Mouse (Mus musculus) hindbrain, embryonic 15.5 days (tissue): ENCODE measurements around the gene Stk40. TPM values are rescaled to one million over a fixed set of nuclear protein-coding genes. Genes with fewer than 3 reads are reported as not detected.

Experiments
- ATAC-seq: fragments of 200-750 bp; cut with Nextera tagmentation; 2 replicates; pipeline ENCODE4 v1.8.0; 2017; ENCODE audit warnings: low read depth, moderate number of reproducible peaks, moderate TSS enrichment; ENCODE audit not compliant: low FRiP score
- H3K27ac ChIP-seq: fragments of 300-500 bp; sonication (generic); replicated peaks from 2 replicates; pipeline ENCODE4 v1.5.1; 2015; ENCODE audit warnings: mild to moderate bottlenecking, inconsistent platforms
- H3K27me3 ChIP-seq: fragments of 300-500 bp; sonication (generic); 2 replicates; pipeline ENCODE4 v1.6.1; 2015; ENCODE audit warnings: control low read depth, inconsistent platforms
- H3K36me3 ChIP-seq: fragments of 300-500 bp; sonication (generic); 2 replicates; pipeline ENCODE4 v1.6.1; 2015; ENCODE audit warnings: control low read depth, inconsistent platforms
- H3K4me1 ChIP-seq: fragments of 300-500 bp; sonication (generic); replicated peaks from 2 replicates; pipeline ENCODE4 v1.6.1; 2015; ENCODE audit warnings: control low read depth, inconsistent platforms
- H3K4me2 ChIP-seq: fragments of 300-500 bp; sonication (generic); 2 replicates; pipeline ENCODE4 v1.6.1; 2015; ENCODE audit warnings: moderate library complexity, mild to moderate bottlenecking, inconsistent platforms
- H3K4me3 ChIP-seq: fragments of 300-500 bp; sonication (generic); 2 replicates; pipeline ENCODE4 v1.5.1; 2015; ENCODE audit warnings: mild to moderate bottlenecking, inconsistent platforms
- H3K9ac ChIP-seq: fragments of 300-500 bp; sonication (generic); 2 replicates; pipeline ENCODE4 v1.6.1; 2015; ENCODE audit warnings: inconsistent platforms
- H3K9me3 ChIP-seq: fragments of 300-500 bp; sonication (generic); 2 replicates; pipeline ENCODE4 v1.6.1; 2016; ENCODE audit warnings: control low read depth, inconsistent platforms
- WGBS: fragments of 180-500 bp; shearing (Covaris S2); methylation state at CpG from one replicate; pipeline ENCODE4 v1.1.7; 2015; 5-methylcytosine and 5-hydroxymethylcytosine counted together
- polyA plus RNA-seq: library from polyadenylated mRNA; unstranded; fragments of >200 nt; fragmentation: Nextera tagmentation; extraction: Ambion mirVana; gene quantifications from 2 replicates; pipeline ENCODE4 v1.2.1, GENCODE M21; 2015

The Stk40 gene
- polyA plus RNA-seq, 1 experiment from 2014 or later, result 33.9 TPM

GRCm38 (mm10) chr4:126102061-126102841, 1.5 kb upstream of the Stk40 start:
- Histone ChIP-seq H3K36me3 (peaks cover 4% of the 10 kb centered on the region; the same call in 1 of the 2 replicates), H3K4me2 (peak overlapping the region; percentile 93), H3K9me3 (no peaks in the 10 kb centered on the region), H3K27ac (peak overlapping the region; percentile 87), H3K27me3 (no peaks in the 10 kb centered on the region), H3K9ac (no peak overlapping the region), H3K4me1 (peaks cover 50% of the 10 kb centered on the region), H3K4me3 (no peak overlapping the region)
- no peak for ATAC-seq
- WGBS, result 35% methylated on average over 7 of the region's 7 CpGs

GRCm38 (mm10) chr4:126103057-126103581, 638 bp upstream of the Stk40 start:
- H3K27me3 ChIP-seq, result no peaks in the 10 kb centered on the region
- WGBS, result under 1% methylated on average over 15 of the region's 15 CpGs
- H3K27ac ChIP-seq, result peak overlapping the region; percentile 87
- H3K4me3 ChIP-seq, result peak overlapping the region; percentile 96
- ATAC-seq, result peak; percentile 45
- H3K36me3 ChIP-seq, result peaks cover 4% of the 10 kb centered on the region; the same call in 1 of the 2 replicates
- H3K9ac ChIP-seq, result peak overlapping the region; percentile 35
- H3K9me3 ChIP-seq, result no peaks in the 10 kb centered on the region
- H3K4me2 ChIP-seq, result peak overlapping the region; percentile 93
- peaks cover 58% of the 10 kb centered on the region for H3K4me1 ChIP-seq

GRCm38 (mm10) chr4:126104261-126105075, 711 bp downstream of the Stk40 start:
- peak; percentile 35 for ATAC-seq
- H3K9ac ChIP-seq, result peak overlapping the region; percentile 89
- no peaks in the 10 kb centered on the region for H3K9me3 ChIP-seq
- H3K36me3 ChIP-seq, result no peaks in the 10 kb centered on the region
- H3K4me1 ChIP-seq, result peaks cover 70% of the 10 kb centered on the region
- H3K4me2 ChIP-seq, result peak overlapping the region; percentile 93
- H3K27ac ChIP-seq, result peak overlapping the region; percentile 83
- peak overlapping the region; percentile 96 for H3K4me3 ChIP-seq
- no peaks in the 10 kb centered on the region for H3K27me3 ChIP-seq
- WGBS, result 3% methylated on average over 33 of the region's 34 CpGs

GRCm38 (mm10) chr4:126105131-126105783, 1.5 kb downstream of the Stk40 start:
- Histone ChIP-seq H3K4me3 (peak overlapping the region; percentile 96), H3K27me3 (no peaks in the 10 kb centered on the region)
- ATAC-seq, result no peak

GRCm38 (mm10) chr4:126108061-126108740, 4.4 kb downstream of the Stk40 start:
- Histone ChIP-seq H3K4me2 (no peak overlapping the region), H3K4me3 (no peak overlapping the region), H3K9ac (no peak overlapping the region), H3K4me1 (peaks cover 74% of the 10 kb centered on the region), H3K27me3 (no peaks in the 10 kb centered on the region), H3K27ac (0 out of 2 replicates have a peak overlapping the region, but pooled peaks have one; percentile 27), H3K36me3 (no peaks in the 10 kb centered on the region), H3K9me3 (no peaks in the 10 kb centered on the region)
- WGBS, result 51% methylated on average over 8 of the region's 8 CpGs
- ATAC-seq, result no peak

More at GRCm38 (mm10) chr4:126105131-126105783, 1.5 kb downstream of the Stk40 start:
- Histone ChIP-seq H3K36me3 (no peaks in the 10 kb centered on the region), H3K27ac (no peak overlapping the region), H3K9ac (peak overlapping the region; percentile 89), H3K4me1 (peaks cover 74% of the 10 kb centered on the region), H3K9me3 (no peaks in the 10 kb centered on the region), H3K4me2 (peak overlapping the region; percentile 93)
- 50% methylated on average over 7 of the region's 7 CpGs for WGBS

GRCm38 (mm10) chr4:126109613-126110373, 6.0 kb downstream of the Stk40 start:
- 0 out of 2 replicates have a peak overlapping the region, but pooled peaks have one; percentile 15 for H3K9ac ChIP-seq
- 77% methylated on average over 10 of the region's 10 CpGs for WGBS

GRCm38 (mm10) chr4:126110374-126111152, 6.8 kb downstream of the Stk40 start:
- H3K27me3 ChIP-seq, result no peaks in the 10 kb centered on the region
- H3K27ac ChIP-seq, result peak overlapping the region; percentile 70
- peak overlapping the region; percentile 15 for H3K9ac ChIP-seq
- H3K36me3 ChIP-seq, result no peaks in the 10 kb centered on the region
- 7% methylated on average over 12 of the region's 12 CpGs for WGBS
- no peaks in the 10 kb centered on the region for H3K9me3 ChIP-seq
- H3K4me1 ChIP-seq, result peaks cover 74% of the 10 kb centered on the region
- peak; percentile 50; the same call in 1 of the 2 replicates for ATAC-seq
- H3K4me2 ChIP-seq, result peak overlapping the region; percentile 14; the same call in 1 of the 2 replicates
- H3K4me3 ChIP-seq, result no peak overlapping the region

More at GRCm38 (mm10) chr4:126109613-126110373, 6.0 kb downstream of the Stk40 start:
- peak overlapping the region; percentile 70 for H3K27ac ChIP-seq
- ATAC-seq, result no peak
- peaks cover 78% of the 10 kb centered on the region for H3K4me1 ChIP-seq
- H3K4me2 ChIP-seq, result 0 out of 2 replicates have a peak overlapping the region, but pooled peaks have one; percentile 14
- no peaks in the 10 kb centered on the region for H3K9me3 ChIP-seq
- H3K4me3 ChIP-seq, result no peak overlapping the region
- H3K36me3 ChIP-seq, result no peaks in the 10 kb centered on the region
- no peaks in the 10 kb centered on the region for H3K27me3 ChIP-seq

- no peak for ATAC-seq
- H3K27me3 ChIP-seq, result no peaks in the 10 kb centered on the region
- H3K9ac ChIP-seq, result peak overlapping the region; percentile 15; the same call in 1 of the 2 replicates
- H3K4me3 ChIP-seq, result no peak overlapping the region
- no peaks in the 10 kb centered on the region for H3K9me3 ChIP-seq
- H3K36me3 ChIP-seq, result no peaks in the 10 kb centered on the region
- H3K27ac ChIP-seq, result peak overlapping the region; percentile 70
- WGBS, result 22% methylated on average over 7 of the region's 7 CpGs
- peak overlapping the region; percentile 14; the same call in 1 of the 2 replicates for H3K4me2 ChIP-seq
- peaks cover 74% of the 10 kb centered on the region for H3K4me1 ChIP-seq
These were observed 7.4 kb downstream of the Stk40 start for GRCm38 (mm10) chr4:126111153-126111549.

GRCm38 (mm10) chr4:126113243-126113642, 9.5 kb downstream of the Stk40 start:
- Histone ChIP-seq H3K4me1 (peaks cover 67% of the 10 kb centered on the region), H3K4me3 (no peak overlapping the region), H3K9me3 (no peaks in the 10 kb centered on the region), H3K4me2 (no peak overlapping the region), H3K27ac (no peak overlapping the region), H3K36me3 (no peaks in the 10 kb centered on the region), H3K27me3 (no peaks in the 10 kb centered on the region), H3K9ac (no peak overlapping the region)
- WGBS, result 51% methylated on average over 4 of the region's 4 CpGs
- no peak for ATAC-seq

GRCm38 (mm10) chr4:126113943-126114342, 10.2 kb downstream of the Stk40 start:
- WGBS, result 21% methylated on average over 6 of the region's 6 CpGs
- Histone ChIP-seq H3K9me3 (no peaks in the 10 kb centered on the region), H3K4me2 (no peak overlapping the region), H3K27me3 (no peaks in the 10 kb centered on the region), H3K36me3 (no peaks in the 10 kb centered on the region), H3K27ac (no peak overlapping the region), H3K4me3 (no peak overlapping the region), H3K9ac (no peak overlapping the region), H3K4me1 (peaks cover 64% of the 10 kb centered on the region)
- ATAC-seq, result no peak
